20 mouse cellular contexts compared by ENCODE assay signal in the genomic region with DNA sequence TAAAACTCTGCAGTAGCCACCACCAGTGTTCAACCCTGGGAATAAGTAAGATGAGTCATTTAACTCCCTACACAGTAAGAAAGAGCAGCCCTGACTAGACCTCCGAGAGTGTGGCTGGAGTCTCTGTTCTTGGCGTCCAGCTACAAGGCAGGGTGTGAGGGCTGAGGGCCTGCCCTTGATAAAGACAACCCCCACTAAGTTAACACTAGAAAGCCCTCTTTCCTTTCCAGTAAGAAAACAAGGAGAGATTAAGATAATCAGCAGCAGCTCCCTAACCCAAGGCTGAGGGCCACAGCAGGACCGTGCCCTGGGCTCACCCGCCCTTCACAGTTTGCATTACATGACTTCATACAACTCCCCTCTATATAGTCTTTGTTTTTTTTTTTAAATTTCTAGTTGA.
A peak's percentile ranks its signal among the peaks of the same experiment; 100 is the strongest.
DNase-seq lines count a peak whose midpoint lies in the region; ATAC-seq lines count a peak whose summit lies in the region.
"Had no signal": no experiment of that assay in that cellular context is flagged by ENCODE, and none has a peak within 500 bp of the region (broad histone marks: within the 10 kb centered on the region; RNA-seq: fewer than 3 reads in every experiment).

No protein-coding gene starts in this region.

- peaks cover 16% of the 10 kb centered on the region for H3K4me1 ChIP-seq in heart, embryonic 12.5 days (replicated peaks)
- peaks cover 16% of the 10 kb centered on the region for H3K4me1 ChIP-seq in lung, embryonic 15.5 days
- H3K4me1 ChIP-seq: forebrain, embryonic 13.5 days; hindbrain, embryonic 12.5 days; limb, embryonic 13.5 days; neural tube, embryonic 12.5 days had no signal

- ATAC-seq in heart, embryonic 12.5 days (ENCODE audit: insufficient number of reproducible peaks, low FRiP score), result peak; percentile 51; the same call in 1 of the 2 replicates
- no peak for ATAC-seq in lung, embryonic 15.5 days (ENCODE audit: borderline replicate concordance, extremely low read depth, low FRiP score, low TSS enrichment)
- ATAC-seq: forebrain, embryonic 13.5 days had no signal

- H3K9ac ChIP-seq in heart, embryonic 12.5 days, result no peak overlapping the region
- no peak overlapping the region for H3K9ac ChIP-seq in lung, embryonic 15.5 days
- H3K9ac ChIP-seq: forebrain, embryonic 13.5 days; hindbrain, embryonic 12.5 days; limb, embryonic 13.5 days; neural tube, embryonic 12.5 days had no signal

- H3K4me2 ChIP-seq in heart, embryonic 12.5 days, result no peak overlapping the region
- no peak overlapping the region for H3K4me2 ChIP-seq in lung, embryonic 15.5 days
- H3K4me2 ChIP-seq: forebrain, embryonic 13.5 days; hindbrain, embryonic 12.5 days; limb, embryonic 13.5 days; neural tube, embryonic 12.5 days had no signal

- H3K4me3 ChIP-seq in heart, embryonic 12.5 days, result no peak overlapping the region
- H3K4me3 ChIP-seq in lung, embryonic 15.5 days, result no peak overlapping the region
- H3K4me3 ChIP-seq: forebrain, embryonic 13.5 days; hindbrain, embryonic 12.5 days; limb, embryonic 13.5 days; neural tube, embryonic 12.5 days had no signal

- no peaks in the 10 kb centered on the region for H3K9me3 ChIP-seq in heart, embryonic 12.5 days (replicated peaks)
- no peaks in the 10 kb centered on the region for H3K9me3 ChIP-seq in lung, embryonic 15.5 days
- H3K9me3 ChIP-seq: forebrain, embryonic 13.5 days; hindbrain, embryonic 12.5 days; limb, embryonic 13.5 days; neural tube, embryonic 12.5 days had no signal

- H3K27ac ChIP-seq in heart, embryonic 12.5 days (ENCODE audit: poor library complexity, severe bottlenecking), result peak overlapping the region; percentile 28; the same call in 1 of the 2 replicates
- peak overlapping the region; percentile 37; the same call in 1 of the 2 replicates for H3K27ac ChIP-seq in lung, embryonic 15.5 days
- H3K27ac ChIP-seq: forebrain, embryonic 13.5 days; hindbrain, embryonic 12.5 days; limb, embryonic 13.5 days; neural tube, embryonic 12.5 days had no signal

- H3K36me3 ChIP-seq in heart, embryonic 12.5 days, result peaks cover 44% of the 10 kb centered on the region
- peaks cover 32% of the 10 kb centered on the region for H3K36me3 ChIP-seq in lung, embryonic 15.5 days

- intact Hi-C loops in heart, postnatal 14 days (cut with DNase I), result no loop called here

- H3K27me3 ChIP-seq in heart, embryonic 12.5 days (replicated peaks), result no peaks in the 10 kb centered on the region
- H3K27me3 ChIP-seq in lung, embryonic 15.5 days, result no peaks in the 10 kb centered on the region
- H3K27me3 ChIP-seq: forebrain, embryonic 13.5 days; hindbrain, embryonic 12.5 days; limb, embryonic 13.5 days; neural tube, embryonic 12.5 days had no signal

- 26% methylated on average over 4 of the region's 4 CpGs for WGBS in heart, embryonic 12.5 days
- 50% methylated on average over 4 of the region's 4 CpGs for WGBS in lung, embryonic 15.5 days

- no peak for DNase-seq in heart, postnatal 14 days
- DNase-seq in lung, postnatal 25 days (ENCODE audit: low spot score), result no peak
- peak; percentile 51 for DNase-seq in testis, postnatal 14 days (ENCODE audit: low spot score)
- no peak for DNase-seq in testis, postnatal 10 days (ENCODE audit: low spot score)
- no peak for DNase-seq in kidney, postnatal 10 days
- no peak for DNase-seq in thymus, postnatal 4 days
- DNase-seq: adrenal gland, postnatal 25 days; cerebellum, adult 8-10 months; gastrocnemius, postnatal 10 days; kidney, adult 18-20 months; layer of hippocampus, adult 9-11 months; midbrain, embryonic 14.5 days; thymus, adult 18-20 months; thymus, postnatal 36 days had no signal
